Mouse (Mus musculus) hindbrain, embryonic 15.5 days (tissue): ENCODE results near the gene Fryl. TPM values are rescaled to one million over a fixed set of nuclear protein-coding genes. Genes with fewer than 3 reads are reported as not detected.

Source experiments
- ATAC-seq: fragments of 200-750 bp; cut with Nextera tagmentation; 2 replicates; pipeline ENCODE4 v1.8.0; 2017; ENCODE audit warnings: low read depth, moderate number of reproducible peaks, moderate TSS enrichment; ENCODE audit not compliant: low FRiP score
- H3K27ac ChIP-seq: fragments of 300-500 bp; sonication (generic); replicated peaks from 2 replicates; pipeline ENCODE4 v1.5.1; 2015; ENCODE audit warnings: mild to moderate bottlenecking, inconsistent platforms
- H3K27me3 ChIP-seq: fragments of 300-500 bp; sonication (generic); 2 replicates; pipeline ENCODE4 v1.6.1; 2015; ENCODE audit warnings: control low read depth, inconsistent platforms
- H3K36me3 ChIP-seq: fragments of 300-500 bp; sonication (generic); 2 replicates; pipeline ENCODE4 v1.6.1; 2015; ENCODE audit warnings: control low read depth, inconsistent platforms
- H3K4me1 ChIP-seq: fragments of 300-500 bp; sonication (generic); replicated peaks from 2 replicates; pipeline ENCODE4 v1.6.1; 2015; ENCODE audit warnings: control low read depth, inconsistent platforms
- H3K4me2 ChIP-seq: fragments of 300-500 bp; sonication (generic); 2 replicates; pipeline ENCODE4 v1.6.1; 2015; ENCODE audit warnings: moderate library complexity, mild to moderate bottlenecking, inconsistent platforms
- H3K4me3 ChIP-seq: fragments of 300-500 bp; sonication (generic); 2 replicates; pipeline ENCODE4 v1.5.1; 2015; ENCODE audit warnings: mild to moderate bottlenecking, inconsistent platforms
- H3K9ac ChIP-seq: fragments of 300-500 bp; sonication (generic); 2 replicates; pipeline ENCODE4 v1.6.1; 2015; ENCODE audit warnings: inconsistent platforms
- H3K9me3 ChIP-seq: fragments of 300-500 bp; sonication (generic); 2 replicates; pipeline ENCODE4 v1.6.1; 2016; ENCODE audit warnings: control low read depth, inconsistent platforms
- WGBS: fragments of 180-500 bp; shearing (Covaris S2); methylation state at CpG from one replicate; pipeline ENCODE4 v1.1.7; 2015; 5-methylcytosine and 5-hydroxymethylcytosine counted together
- polyA plus RNA-seq: library from polyadenylated mRNA; unstranded; fragments of >200 nt; fragmentation: Nextera tagmentation; extraction: Ambion mirVana; gene quantifications from 2 replicates; pipeline ENCODE4 v1.2.1, GENCODE M21; 2015

Fryl gene
- polyA plus RNA-seq, 1 experiment from 2014 or later, result 40.1 TPM

DNA sequence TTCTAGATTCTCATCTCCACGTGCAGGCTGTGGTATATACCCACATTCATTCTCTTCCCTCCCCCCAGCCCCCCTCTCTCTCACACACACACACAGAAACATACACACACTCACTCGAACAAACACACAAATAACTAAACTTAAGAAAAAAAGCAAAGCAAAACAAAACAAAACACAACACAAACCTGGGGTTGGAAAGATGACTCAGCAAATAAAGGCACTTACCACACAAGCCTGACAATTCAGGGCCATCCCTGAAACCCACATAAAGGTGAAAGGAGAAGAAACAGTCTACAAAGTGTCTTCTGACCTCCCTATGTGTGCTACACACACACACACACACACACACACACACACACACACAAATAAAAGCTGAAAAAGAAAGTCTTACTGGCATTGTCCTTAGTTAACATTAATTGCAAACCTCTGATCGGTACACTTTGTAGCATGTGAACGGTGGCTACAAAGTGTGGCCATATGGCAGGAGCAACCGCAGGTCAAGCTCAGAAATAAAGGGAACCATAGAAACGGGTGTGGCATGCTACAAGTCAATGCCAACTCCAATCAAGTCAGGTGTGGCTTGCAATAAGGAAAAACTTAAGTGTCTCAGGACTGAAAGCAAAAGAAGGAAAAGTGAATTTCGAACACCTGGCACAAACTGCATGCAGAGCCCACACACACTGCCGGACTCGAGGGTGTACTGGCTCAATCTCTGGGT is 66.8 kb downstream of the Fryl start:
- ATAC-seq, result no peak
- H3K4me2 ChIP-seq, result no peak overlapping the region
- H3K36me3 ChIP-seq, result peaks cover 1% of the 10 kb centered on the region; the same call in 1 of the 2 replicates
- H3K9me3 ChIP-seq, result no peaks in the 10 kb centered on the region
- H3K27ac ChIP-seq, result no peak overlapping the region
- H3K27me3 ChIP-seq, result no peaks in the 10 kb centered on the region
- H3K4me1 ChIP-seq, result no peaks in the 10 kb centered on the region
- WGBS, result 71% methylated on average over 9 of the region's 9 CpGs
- no peak overlapping the region for H3K4me3 ChIP-seq
- H3K9ac ChIP-seq, result no peak overlapping the region

DNA sequence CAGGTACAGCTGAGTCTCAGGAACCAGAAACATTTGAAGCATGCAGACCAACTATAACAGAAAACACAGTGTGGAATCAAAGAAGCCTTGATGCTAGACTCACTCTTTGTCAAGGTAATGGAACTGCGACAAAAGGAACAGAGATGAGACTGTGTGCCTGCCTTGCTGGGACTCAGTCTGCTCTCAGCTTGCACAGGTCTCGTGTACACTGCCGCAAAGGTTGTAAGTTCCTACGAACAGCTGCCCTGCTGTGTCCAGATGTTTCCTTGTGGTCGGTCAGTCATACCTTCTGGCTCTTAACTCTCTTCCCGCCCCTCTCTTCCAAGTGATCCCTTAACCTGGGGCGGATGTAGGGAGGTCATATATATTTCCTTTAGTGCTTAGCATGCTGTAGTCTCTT is 67.8 kb downstream of the Fryl start:
- 84% methylated on average over 7 of the region's 7 CpGs for WGBS
- Histone ChIP-seq H3K9me3 (no peaks in the 10 kb centered on the region), H3K27me3 (no peaks in the 10 kb centered on the region), H3K27ac (no peak overlapping the region), H3K9ac (no peak overlapping the region), H3K4me2 (no peak overlapping the region), H3K4me1 (no peaks in the 10 kb centered on the region), H3K36me3 (no peaks in the 10 kb centered on the region), H3K4me3 (no peak overlapping the region)
- no peak for ATAC-seq

DNA sequence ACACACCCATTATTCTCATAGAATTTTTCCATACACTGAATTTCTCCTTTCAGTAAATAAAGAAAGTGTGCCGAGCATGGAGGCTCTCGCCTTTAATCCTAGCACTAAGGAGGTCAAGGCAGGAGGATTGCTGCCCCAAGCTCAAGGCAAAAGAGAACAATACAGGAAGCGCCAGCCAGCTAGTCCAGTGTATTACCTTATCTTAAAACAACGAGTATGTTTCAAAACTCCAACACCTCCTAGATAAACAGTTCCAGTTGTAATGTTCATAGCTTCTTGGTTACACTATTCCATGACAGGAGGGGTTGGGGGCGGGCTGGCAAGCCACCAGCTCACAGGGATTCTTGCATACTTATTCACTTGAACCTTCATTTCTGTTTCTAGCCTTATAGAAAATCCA is 68.3 kb downstream of the Fryl start:
- no peak for ATAC-seq
- no peak overlapping the region for H3K4me2 ChIP-seq
- WGBS, result 88% methylated on average over 5 of the region's 5 CpGs
- no peaks in the 10 kb centered on the region for H3K36me3 ChIP-seq
- H3K9me3 ChIP-seq, result no peaks in the 10 kb centered on the region
- H3K27me3 ChIP-seq, result no peaks in the 10 kb centered on the region
- no peak overlapping the region for H3K4me3 ChIP-seq
- H3K4me1 ChIP-seq, result no peaks in the 10 kb centered on the region
- H3K27ac ChIP-seq, result no peak overlapping the region
- no peak overlapping the region for H3K9ac ChIP-seq

DNA sequence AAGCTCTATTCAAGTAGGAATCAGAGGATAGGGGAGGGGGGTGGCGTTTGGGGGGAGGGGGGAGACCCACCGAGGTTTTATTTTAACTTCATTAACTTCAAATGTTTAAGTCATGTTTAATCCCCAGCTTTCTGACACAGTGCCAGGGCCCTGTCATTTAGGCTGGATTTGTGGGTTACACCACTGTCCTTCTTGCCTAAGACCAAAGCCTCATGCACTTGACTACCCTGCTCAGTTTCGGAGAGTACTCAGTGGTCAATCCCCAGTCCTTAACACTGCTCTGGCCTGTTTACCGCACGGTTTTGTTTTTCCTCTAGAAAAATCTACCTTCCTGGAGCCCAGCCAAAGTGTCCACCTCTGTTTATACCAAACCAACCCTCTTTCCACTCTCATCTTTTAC is 69.5 kb downstream of the Fryl start:
- Histone ChIP-seq H3K27me3 (no peaks in the 10 kb centered on the region), H3K9ac (no peak overlapping the region), H3K27ac (no peak overlapping the region), H3K9me3 (no peaks in the 10 kb centered on the region), H3K36me3 (no peaks in the 10 kb centered on the region), H3K4me2 (no peak overlapping the region), H3K4me3 (no peak overlapping the region), H3K4me1 (no peaks in the 10 kb centered on the region)
- WGBS, result 85% methylated on average over 5 of the region's 5 CpGs
- no peak for ATAC-seq

DNA sequence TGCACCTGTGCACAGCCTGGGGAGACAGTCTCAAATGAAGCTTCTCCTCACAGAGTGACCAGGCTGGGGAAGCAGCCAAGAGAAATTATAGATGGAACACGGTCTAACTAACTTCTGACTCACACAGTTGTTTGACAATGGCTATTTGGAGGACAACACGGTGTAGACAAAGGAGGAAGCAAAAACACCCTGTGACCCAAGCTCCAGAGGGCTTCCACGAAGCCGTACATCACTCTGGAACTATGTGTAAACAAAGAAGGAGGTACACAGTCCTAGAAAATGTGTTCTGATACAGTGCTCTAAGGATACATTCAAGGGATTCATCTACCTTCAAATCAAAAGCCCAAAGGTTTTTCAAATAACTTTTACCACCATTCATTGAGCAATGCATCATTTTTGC is 71.0 kb downstream of the Fryl start:
- H3K4me2 ChIP-seq, result no peak overlapping the region
- no peak overlapping the region for H3K9ac ChIP-seq
- H3K9me3 ChIP-seq, result no peaks in the 10 kb centered on the region
- ATAC-seq, result no peak
- no peak overlapping the region for H3K27ac ChIP-seq
- no peak overlapping the region for H3K4me3 ChIP-seq
- WGBS, result 79% methylated on average over 4 of the region's 4 CpGs
- H3K4me1 ChIP-seq, result no peaks in the 10 kb centered on the region
- H3K27me3 ChIP-seq, result no peaks in the 10 kb centered on the region
- H3K36me3 ChIP-seq, result no peaks in the 10 kb centered on the region

DNA sequence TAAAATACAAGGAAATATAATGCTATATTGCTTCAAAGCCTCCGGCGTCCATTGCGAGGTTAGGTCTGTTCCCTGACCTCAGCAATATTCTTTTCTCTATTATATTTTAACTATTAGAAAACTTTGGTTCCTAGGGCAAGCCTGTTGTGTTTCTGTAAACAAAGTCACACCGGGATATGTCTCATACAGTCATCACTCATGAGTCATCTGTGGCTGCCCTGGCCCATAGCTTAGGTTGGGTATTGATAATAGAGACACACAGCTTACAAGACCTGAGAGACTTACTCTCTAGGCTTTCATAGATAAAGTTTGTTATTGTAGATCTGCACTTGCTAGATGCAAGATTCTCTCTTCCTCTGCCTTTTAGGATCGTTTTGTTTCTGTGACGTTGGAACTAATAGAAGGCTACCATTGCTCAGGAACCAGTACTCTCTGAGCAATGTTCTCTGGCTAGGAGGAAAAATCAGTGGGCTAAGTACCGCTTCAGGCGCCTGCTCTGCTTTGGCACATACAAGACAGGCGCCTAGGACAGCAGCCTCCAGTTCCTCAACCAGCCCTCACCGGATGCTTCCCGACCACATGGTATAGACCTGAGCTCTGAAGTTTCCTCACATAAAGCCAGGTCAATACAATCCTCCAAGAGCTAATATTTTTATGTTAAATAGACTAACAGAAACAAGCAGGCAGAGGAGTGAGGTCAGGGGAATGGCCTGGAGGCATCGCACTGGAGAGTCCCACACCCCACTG is 73.5 kb downstream of the Fryl start:
- 89% methylated on average over 12 of the region's 12 CpGs for WGBS
- Histone ChIP-seq H3K27me3 (no peaks in the 10 kb centered on the region), H3K4me3 (no peak overlapping the region), H3K36me3 (no peaks in the 10 kb centered on the region; the same call in 1 of the 2 replicates), H3K27ac (no peak overlapping the region), H3K9me3 (no peaks in the 10 kb centered on the region), H3K4me2 (no peak overlapping the region), H3K9ac (no peak overlapping the region), H3K4me1 (no peaks in the 10 kb centered on the region)
- no peak for ATAC-seq

DNA sequence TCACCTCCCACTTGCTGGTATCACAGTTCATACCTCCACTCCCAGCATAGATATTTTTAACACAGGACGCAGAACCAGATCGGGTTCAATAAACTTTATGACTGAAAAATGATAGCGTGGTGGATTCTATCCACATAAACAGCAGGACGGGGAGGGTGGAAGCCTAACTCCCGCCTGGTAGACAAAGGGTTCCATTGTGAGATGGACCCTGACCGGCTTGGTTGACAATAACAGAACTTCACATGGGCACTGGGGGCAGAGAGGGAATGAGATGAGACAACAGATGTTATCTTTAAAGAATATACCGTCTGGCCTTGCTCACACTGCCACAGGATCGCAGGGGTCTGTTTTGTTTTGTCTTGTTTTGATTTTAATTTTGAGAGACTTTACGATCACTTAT is 74.2 kb downstream of the Fryl start:
- H3K9me3 ChIP-seq, result no peaks in the 10 kb centered on the region
- no peak for ATAC-seq
- no peaks in the 10 kb centered on the region for H3K4me1 ChIP-seq
- H3K27me3 ChIP-seq, result no peaks in the 10 kb centered on the region
- H3K4me2 ChIP-seq, result no peak overlapping the region
- no peak overlapping the region for H3K9ac ChIP-seq
- no peaks in the 10 kb centered on the region; the same call in 1 of the 2 replicates for H3K36me3 ChIP-seq
- WGBS, result 42% methylated on average over 9 of the region's 9 CpGs
- H3K4me3 ChIP-seq, result no peak overlapping the region
- no peak overlapping the region for H3K27ac ChIP-seq

DNA sequence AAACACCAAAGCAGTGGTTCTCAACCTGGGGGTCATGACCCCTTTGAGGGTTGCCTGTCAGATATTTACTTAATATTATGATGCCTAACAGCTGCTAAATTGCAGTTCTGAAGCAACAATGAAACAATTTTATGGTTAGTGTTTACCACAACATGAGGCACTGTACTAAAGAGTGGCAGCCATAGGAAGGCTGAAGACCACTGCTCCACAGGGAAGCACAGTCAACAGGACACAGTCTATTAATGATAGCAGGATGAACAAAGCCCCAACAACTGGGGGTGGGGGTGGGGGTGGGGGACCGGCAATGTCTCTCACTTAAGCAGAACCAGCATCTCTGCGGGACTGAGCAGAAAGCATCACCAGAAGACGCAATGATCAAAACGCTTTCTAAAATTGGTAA is 80.1 kb downstream of the Fryl start:
- no peaks in the 10 kb centered on the region for H3K27me3 ChIP-seq
- peaks cover 9% of the 10 kb centered on the region; the same call in 1 of the 2 replicates for H3K4me1 ChIP-seq
- H3K9me3 ChIP-seq, result no peaks in the 10 kb centered on the region
- 43% methylated on average over 4 of the region's 4 CpGs for WGBS
- no peak for ATAC-seq
- H3K4me2 ChIP-seq, result no peak overlapping the region
- H3K9ac ChIP-seq, result no peak overlapping the region
- H3K4me3 ChIP-seq, result no peak overlapping the region
- H3K27ac ChIP-seq, result no peak overlapping the region
- no peaks in the 10 kb centered on the region; the same call in 1 of the 2 replicates for H3K36me3 ChIP-seq

DNA sequence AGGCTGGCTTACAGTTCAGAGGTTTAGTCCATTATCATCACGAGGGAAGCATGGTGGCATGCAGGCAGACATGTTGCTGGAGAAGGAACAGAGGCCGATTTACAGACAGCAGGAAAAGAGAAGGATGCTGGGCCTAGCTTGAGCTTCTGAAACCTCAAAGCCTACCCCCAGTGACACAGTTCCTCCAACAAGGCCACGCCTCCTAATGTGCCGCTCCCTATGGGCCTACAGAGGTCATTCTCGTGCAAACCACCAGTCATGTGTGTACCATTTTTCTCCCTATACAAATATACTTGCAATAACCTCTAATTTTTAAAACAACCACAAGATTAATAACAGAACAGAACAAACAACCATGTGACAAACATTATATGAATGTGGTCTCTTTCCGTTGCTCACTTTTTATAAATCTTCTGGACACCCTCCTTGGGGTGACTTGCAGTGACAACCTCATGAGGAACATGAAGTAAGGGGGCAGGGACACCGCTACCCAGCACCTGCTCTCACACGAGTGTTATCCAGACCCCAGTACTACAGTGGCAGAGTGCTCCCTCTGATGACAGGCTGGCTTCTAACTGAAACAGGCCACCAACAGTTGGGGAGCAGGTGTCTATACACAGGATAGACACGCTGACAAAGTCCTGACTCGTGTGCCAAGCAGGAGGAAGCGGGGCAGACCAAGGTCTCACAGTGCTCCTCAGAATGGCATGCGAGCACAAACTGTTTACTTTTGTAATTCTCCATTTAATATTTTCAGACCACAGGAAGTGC is 80.9 kb downstream of the Fryl start:
- Histone ChIP-seq H3K27me3 (no peaks in the 10 kb centered on the region), H3K36me3 (no peaks in the 10 kb centered on the region; the same call in 1 of the 2 replicates), H3K9me3 (no peaks in the 10 kb centered on the region), H3K4me3 (no peak overlapping the region), H3K4me1 (peaks cover 16% of the 10 kb centered on the region; the same call in 1 of the 2 replicates), H3K4me2 (no peak overlapping the region), H3K27ac (no peak overlapping the region), H3K9ac (no peak overlapping the region)
- WGBS, result 81% methylated on average over 12 of the region's 12 CpGs
- no peak for ATAC-seq

DNA sequence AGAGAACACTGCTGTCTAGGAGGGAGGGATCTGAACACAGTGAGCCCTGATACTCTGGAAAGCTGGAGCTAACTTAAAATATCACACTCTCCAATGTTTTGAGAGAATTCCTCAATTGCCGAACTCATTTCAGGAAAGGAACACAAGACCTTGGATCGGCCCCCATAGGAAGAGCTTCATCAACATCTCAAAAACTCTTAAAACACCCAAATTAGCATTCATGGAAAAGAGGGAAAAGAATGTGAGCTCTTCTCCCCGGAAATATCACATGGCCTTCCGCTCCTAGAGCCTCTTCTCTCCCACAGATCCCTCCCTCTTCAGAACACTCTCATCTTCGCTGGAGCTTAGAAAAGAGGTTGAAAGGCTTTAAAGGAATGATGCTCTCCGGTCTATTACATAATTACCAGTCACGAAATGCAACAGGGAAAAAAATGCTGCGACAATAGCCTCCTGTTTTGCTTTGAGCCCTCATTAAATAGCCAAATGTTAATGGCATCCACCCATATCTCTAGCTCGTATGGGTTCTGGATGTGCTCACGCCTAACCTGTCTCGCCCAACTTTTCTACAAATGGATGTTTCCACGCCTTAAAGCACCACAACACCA is 84.4 kb downstream of the Fryl start:
- Histone ChIP-seq H3K36me3 (no peaks in the 10 kb centered on the region), H3K9ac (no peak overlapping the region), H3K27me3 (no peaks in the 10 kb centered on the region), H3K4me3 (no peak overlapping the region), H3K4me2 (no peak overlapping the region), H3K27ac (no peak overlapping the region), H3K4me1 (peaks cover 39% of the 10 kb centered on the region), H3K9me3 (no peaks in the 10 kb centered on the region)
- ATAC-seq, result no peak
- 62% methylated on average over 12 of the region's 12 CpGs for WGBS

DNA sequence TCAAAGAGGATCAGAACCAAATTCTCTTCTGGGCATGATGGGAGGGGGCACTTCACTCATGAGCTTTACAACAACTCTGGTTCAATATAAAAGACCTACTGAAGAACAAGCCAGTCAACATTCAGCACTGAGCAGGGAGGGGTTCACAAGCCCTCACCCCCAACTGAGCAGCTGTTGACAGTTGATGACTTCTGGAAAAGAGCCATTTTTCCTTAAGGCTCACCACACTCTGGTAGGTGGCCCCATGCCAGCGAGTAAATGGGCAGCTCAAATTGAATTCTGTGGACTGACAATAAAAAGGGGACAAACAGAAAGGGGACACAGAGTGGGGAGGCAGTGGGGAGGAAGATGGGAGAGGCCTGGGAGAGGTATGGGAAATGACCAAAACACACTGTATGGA is 85.2 kb downstream of the Fryl start:
- Histone ChIP-seq H3K36me3 (no peaks in the 10 kb centered on the region), H3K4me2 (no peak overlapping the region), H3K9me3 (no peaks in the 10 kb centered on the region), H3K4me1 (peaks cover 36% of the 10 kb centered on the region), H3K27ac (no peak overlapping the region), H3K27me3 (no peaks in the 10 kb centered on the region), H3K9ac (no peak overlapping the region), H3K4me3 (no peak overlapping the region)
- WGBS, result 4% methylated on average over 1 of the region's 1 CpGs
- ATAC-seq, result no peak
